Mouse (Mus musculus) frontal cortex, postnatal 14 days (tissue): ENCODE results near the gene Btg1.
A peak's percentile ranks its signal among the peaks of the same experiment; 100 is the strongest.

Experiments
- DNase-seq, 2 experiments: peaks; one replicate each; pipeline ENCODE4 v3.0.0; 2022; ENCODE audit warnings: low spot score in 2 of 2

Btg1 gene

GRCm38 (mm10) chr10:96630110-96630509 lies 13.3 kb downstream of the Btg1 start:
- no peak for DNase-seq

- DNase-seq, result no peak
These were observed 14.4 kb downstream of the Btg1 start for GRCm38 (mm10) chr10:96631066-96631711.

- no peak for DNase-seq
These were observed 15.7 kb downstream of the Btg1 start for GRCm38 (mm10) chr10:96632271-96633144.

- DNase-seq, result no peak
These were observed 16.3 kb downstream of the Btg1 start for GRCm38 (mm10) chr10:96633145-96633516.

- no peak for DNase-seq
These were observed 18.7 kb downstream of the Btg1 start for GRCm38 (mm10) chr10:96635472-96635871.

GRCm38 (mm10) chr10:96638477-96638876 lies 21.7 kb downstream of the Btg1 start:
- DNase-seq, result no peak

- DNase-seq, result no peak
These were observed 25.2 kb downstream of the Btg1 start for GRCm38 (mm10) chr10:96642014-96642413.

- DNase-seq, result no peak
These were observed 25.9 kb downstream of the Btg1 start for GRCm38 (mm10) chr10:96642751-96643150.

GRCm38 (mm10) chr10:96645183-96645582 lies 28.4 kb downstream of the Btg1 start:
- no peak for DNase-seq

GRCm38 (mm10) chr10:96646024-96646866 lies 29.4 kb downstream of the Btg1 start:
- peak; percentile 25 to 41 for DNase-seq

GRCm38 (mm10) chr10:96646867-96647462 lies 30.2 kb downstream of the Btg1 start:
- no peak for DNase-seq

GRCm38 (mm10) chr10:96648161-96648561 lies 31.4 kb downstream of the Btg1 start:
- no peak for DNase-seq

- no peak for DNase-seq
These were observed 32.7 kb downstream of the Btg1 start for GRCm38 (mm10) chr10:96649524-96649923.

- DNase-seq, result no peak
These were observed 35.6 kb downstream of the Btg1 start for GRCm38 (mm10) chr10:96652372-96652771.

- no peak for DNase-seq
These were observed 36.2 kb downstream of the Btg1 start for GRCm38 (mm10) chr10:96653030-96653429.

- no peak for DNase-seq
These were observed 37.3 kb downstream of the Btg1 start for GRCm38 (mm10) chr10:96654079-96654478.

- no peak for DNase-seq
These were observed 37.8 kb downstream of the Btg1 start for GRCm38 (mm10) chr10:96654576-96654975.

- DNase-seq, result no peak
These were observed 38.3 kb downstream of the Btg1 start for GRCm38 (mm10) chr10:96655066-96655465.

GRCm38 (mm10) chr10:96656176-96656575 lies 39.4 kb downstream of the Btg1 start:
- DNase-seq, result no peak

- DNase-seq, result peak in 1 of 2 experiments; percentile 6
These were observed 42.1 kb downstream of the Btg1 start for GRCm38 (mm10) chr10:96658906-96659305.

GRCm38 (mm10) chr10:96660280-96660985 lies 43.6 kb downstream of the Btg1 start:
- DNase-seq, result no peak
